Mouse (Mus musculus): ENCODE data around the gene Pou2f2. TPM values are rescaled to one million over a fixed set of nuclear protein-coding genes. Genes with fewer than 3 reads are reported as not detected.

The Pou2f2 gene
- polyA plus RNA-seq, 1 experiment = 8.4 TPM

- 89% methylated on average over 11 of the region's 11 CpGs for WGBS
Measured at GRCm38 (mm10) chr7:25190806-25191205, 11.3 kb upstream of the Pou2f2 start.

GRCm38 (mm10) chr7:25187662-25188650 is 8.4 kb upstream of the Pou2f2 start:
- H3K4me1 ChIP-seq (ENCODE audit: control insufficient read depth, insufficient read depth, low read length) = no peaks in the 10 kb centered on the region
- peak overlapping the region; percentile 35 for H3K4me3 ChIP-seq (replicated peaks; ENCODE audit: insufficient read depth, low read depth, low read length)
- 28% methylated on average over 21 of the region's 21 CpGs for WGBS
- no peak for TF ChIP-seq POLR2A (IDR thresholded peaks at IDR 0.05; ENCODE audit: borderline replicate concordance, insufficient read depth, low read length)
- TF ChIP-seq CTCF (IDR thresholded peaks at IDR 0.05; ENCODE audit: borderline replicate concordance, insufficient read depth, low read depth, low read length) = peak; percentile 99
- DNase-seq = peak; percentile 86 to 93
- no peaks in the 10 kb centered on the region for H3K27me3 ChIP-seq (ENCODE audit: control insufficient read depth, insufficient read depth, low read length)
- no peak overlapping the region for H3K27ac ChIP-seq (ENCODE audit: insufficient read depth, low read length)

More at GRCm38 (mm10) chr7:25190806-25191205, 11.3 kb upstream of the Pou2f2 start:
- no peaks in the 10 kb centered on the region for H3K4me1 ChIP-seq (ENCODE audit: control insufficient read depth, insufficient read depth, low read length)
- no peak overlapping the region for H3K27ac ChIP-seq (ENCODE audit: insufficient read depth, low read length)
- TF ChIP-seq CTCF (IDR thresholded peaks at IDR 0.05; ENCODE audit: borderline replicate concordance, insufficient read depth, low read depth, low read length) (no peak), POLR2A (IDR thresholded peaks at IDR 0.05; ENCODE audit: borderline replicate concordance, insufficient read depth, low read length) (no peak)
- no peak for DNase-seq
- no peaks in the 10 kb centered on the region for H3K27me3 ChIP-seq (ENCODE audit: control insufficient read depth, insufficient read depth, low read length)
- no peak overlapping the region for H3K4me3 ChIP-seq (replicated peaks; ENCODE audit: insufficient read depth, low read depth, low read length)

GRCm38 (mm10) chr7:25184091-25184490 is 4.6 kb upstream of the Pou2f2 start:
- H3K27ac ChIP-seq (ENCODE audit: insufficient read depth, low read length) = no peak overlapping the region
- WGBS = 91% methylated on average over 6 of the region's 6 CpGs
- no peak overlapping the region for H3K4me3 ChIP-seq (replicated peaks; ENCODE audit: insufficient read depth, low read depth, low read length)
- peaks cover 10% of the 10 kb centered on the region for H3K4me1 ChIP-seq (ENCODE audit: control insufficient read depth, insufficient read depth, low read length)
- no peaks in the 10 kb centered on the region for H3K27me3 ChIP-seq (ENCODE audit: control insufficient read depth, insufficient read depth, low read length)
- TF ChIP-seq POLR2A (IDR thresholded peaks at IDR 0.05; ENCODE audit: borderline replicate concordance, insufficient read depth, low read length) = no peak
- no peak for TF ChIP-seq CTCF (IDR thresholded peaks at IDR 0.05; ENCODE audit: borderline replicate concordance, insufficient read depth, low read depth, low read length)
- DNase-seq = no peak

- TF ChIP-seq CTCF (IDR thresholded peaks at IDR 0.05; ENCODE audit: borderline replicate concordance, insufficient read depth, low read depth, low read length) (no peak), POLR2A (IDR thresholded peaks at IDR 0.05; ENCODE audit: borderline replicate concordance, insufficient read depth, low read length) (no peak)
- Histone ChIP-seq H3K27ac (ENCODE audit: insufficient read depth, low read length) (no peak overlapping the region), H3K4me3 (replicated peaks; ENCODE audit: insufficient read depth, low read depth, low read length) (peak overlapping the region; percentile 49), H3K27me3 (ENCODE audit: control insufficient read depth, insufficient read depth, low read length) (no peaks in the 10 kb centered on the region), H3K4me1 (ENCODE audit: control insufficient read depth, insufficient read depth, low read length) (peaks cover 18% of the 10 kb centered on the region)
- 12% methylated on average over 21 of the region's 21 CpGs for WGBS
- DNase-seq = no peak
Measured at GRCm38 (mm10) chr7:25181814-25182213, 2.3 kb upstream of the Pou2f2 start.

- TF ChIP-seq POLR2A (IDR thresholded peaks at IDR 0.05; ENCODE audit: borderline replicate concordance, insufficient read depth, low read length) = no peak
- TF ChIP-seq CTCF (IDR thresholded peaks at IDR 0.05; ENCODE audit: borderline replicate concordance, insufficient read depth, low read depth, low read length) = peak; percentile 58; the same call in 1 of the 2 replicates
- Histone ChIP-seq H3K27me3 (ENCODE audit: control insufficient read depth, insufficient read depth, low read length) (no peaks in the 10 kb centered on the region), H3K4me3 (replicated peaks; ENCODE audit: insufficient read depth, low read depth, low read length) (peak overlapping the region; percentile 49), H3K4me1 (ENCODE audit: control insufficient read depth, insufficient read depth, low read length) (peaks cover 18% of the 10 kb centered on the region), H3K27ac (ENCODE audit: insufficient read depth, low read length) (no peak overlapping the region)
- DNase-seq = peak; percentile 47 to 59
- WGBS = 5% methylated on average over 15 of the region's 15 CpGs
Measured at GRCm38 (mm10) chr7:25181331-25181790, 1.8 kb upstream of the Pou2f2 start.

GRCm38 (mm10) chr7:25180512-25180911 is 986 bp upstream of the Pou2f2 start:
- peak overlapping the region; percentile 19 for H3K4me3 ChIP-seq (replicated peaks; ENCODE audit: insufficient read depth, low read depth, low read length)
- no peak for TF ChIP-seq CTCF (IDR thresholded peaks at IDR 0.05; ENCODE audit: borderline replicate concordance, insufficient read depth, low read depth, low read length)
- H3K4me1 ChIP-seq (ENCODE audit: control insufficient read depth, insufficient read depth, low read length) = peaks cover 18% of the 10 kb centered on the region
- no peaks in the 10 kb centered on the region for H3K27me3 ChIP-seq (ENCODE audit: control insufficient read depth, insufficient read depth, low read length)
- 21% methylated on average over 6 of the region's 6 CpGs for WGBS
- DNase-seq = no peak
- no peak overlapping the region for H3K27ac ChIP-seq (ENCODE audit: insufficient read depth, low read length)

- DNase-seq = peak; percentile 64 to 67
- Histone ChIP-seq H3K27me3 (ENCODE audit: control insufficient read depth, insufficient read depth, low read length) (no peaks in the 10 kb centered on the region), H3K27ac (ENCODE audit: insufficient read depth, low read length) (peak overlapping the region; percentile 98), H3K4me3 (replicated peaks; ENCODE audit: insufficient read depth, low read depth, low read length) (peak overlapping the region; percentile 92), H3K4me1 (ENCODE audit: control insufficient read depth, insufficient read depth, low read length) (peaks cover 28% of the 10 kb centered on the region)
- under 1% methylated on average over 56 of the region's 56 CpGs for WGBS
- no peak for TF ChIP-seq CTCF (IDR thresholded peaks at IDR 0.05; ENCODE audit: borderline replicate concordance, insufficient read depth, low read depth, low read length)
- TF ChIP-seq POLR2A (IDR thresholded peaks at IDR 0.05; ENCODE audit: borderline replicate concordance, insufficient read depth, low read length) = no peak
Measured at GRCm38 (mm10) chr7:25178787-25179605, 530 bp downstream of the Pou2f2 start.

Data from cerebellum, adult 2 months (tissue).